Mouse (Mus musculus) layer of hippocampus, adult 9-10 months (tissue): ENCODE measurements at regions not wholly inside any gene's neighbourhood (a gene's known extent, or its start where the extent isn't known, plus 50 kb on each side); places are given as distances from the start of the nearest gene placed in this dataset.

Experiments used
- DNase-seq: peaks from one replicate; pipeline ENCODE4 v3.0.0; 2022; ENCODE audit warnings: low spot score

GRCm38 (mm10) chr10:44646615-44647014 is 118.3 kb upstream of the Prdm1 start:
- no peak for DNase-seq

GRCm38 (mm10) chr10:44641616-44642015 is 113.3 kb upstream of the Prdm1 start:
- no peak for DNase-seq

DNA sequence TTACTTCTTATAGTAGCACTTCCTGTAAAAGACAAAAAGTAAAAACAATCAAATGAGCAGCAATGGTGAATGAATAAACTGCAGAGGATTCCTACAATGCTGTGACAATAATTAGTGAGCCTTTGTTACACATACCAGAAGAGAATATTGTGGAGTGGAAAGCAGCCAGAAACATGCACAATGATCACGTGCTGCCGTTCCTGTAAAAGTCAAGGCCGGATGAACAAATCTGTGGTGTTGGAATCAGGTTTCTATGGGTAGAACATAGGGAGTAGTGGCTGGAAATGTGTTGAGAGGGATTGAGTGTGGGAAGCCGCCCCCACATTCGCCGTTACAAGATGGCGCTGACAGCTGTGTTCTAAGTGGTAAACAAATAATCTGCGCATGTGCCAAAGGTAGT is 112.3 kb upstream of the Prdm1 start:
- DNase-seq = no peak

DNA sequence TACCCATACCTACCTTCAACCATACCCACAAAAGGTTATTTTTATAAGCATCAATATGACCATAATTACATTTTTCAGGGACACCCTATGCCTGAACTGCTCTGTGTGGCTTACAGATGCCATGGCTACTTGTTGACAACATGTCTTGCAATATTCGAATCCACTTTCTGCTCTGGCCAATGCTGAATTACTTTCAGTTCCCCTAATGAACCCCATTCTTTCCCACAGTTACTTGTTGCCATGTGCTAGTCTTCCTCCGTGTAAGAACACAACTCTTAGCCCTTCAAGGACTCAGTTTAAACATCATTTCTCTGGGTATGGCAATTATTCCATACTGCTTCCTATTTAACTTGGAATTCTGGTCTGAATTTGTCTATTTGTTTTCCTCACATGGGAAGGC is 110.4 kb upstream of the Prdm1 start:
- DNase-seq = no peak

DNA sequence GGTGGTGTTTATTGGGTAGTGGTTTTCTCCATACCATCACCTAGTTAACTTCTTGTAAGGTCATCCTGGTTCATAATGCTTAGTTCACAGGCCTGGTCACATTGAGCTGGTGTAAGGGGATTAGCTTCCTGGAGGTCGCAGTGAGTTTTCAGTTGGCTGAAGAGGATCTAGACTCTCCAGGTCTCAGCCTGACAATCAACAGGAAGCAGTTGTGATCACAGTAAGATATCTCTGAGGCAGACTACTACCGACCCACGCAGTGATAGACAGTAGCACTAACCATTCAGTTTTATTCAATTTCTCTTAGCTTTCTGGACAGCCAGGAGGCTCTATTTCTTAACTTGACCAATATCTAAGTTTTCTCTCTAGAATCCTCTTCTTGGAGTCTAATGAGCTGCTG is 108.5 kb upstream of the Prdm1 start:
- no peak for DNase-seq

GRCm38 (mm10) chr10:44636061-44636460 is 107.8 kb upstream of the Prdm1 start:
- no peak for DNase-seq

DNA sequence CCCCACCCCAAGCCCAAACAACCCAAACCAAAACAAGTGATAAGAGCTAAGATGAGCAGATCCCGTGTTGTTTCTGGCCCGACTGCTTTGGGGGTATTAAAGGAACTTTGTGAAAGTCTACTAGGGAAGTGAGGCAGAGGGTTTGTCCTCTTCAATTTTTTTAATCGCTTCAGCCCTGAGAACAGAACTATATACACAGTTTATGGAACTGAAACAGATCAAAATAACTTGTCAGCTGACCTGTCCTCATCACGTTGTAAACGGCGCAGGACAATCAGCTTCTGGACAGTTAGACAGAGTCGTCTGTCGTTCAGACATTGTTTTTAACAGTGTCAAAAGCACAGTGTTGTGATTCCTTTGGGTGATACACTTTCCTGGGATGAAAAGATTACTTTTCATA is 103.3 kb upstream of the Prdm1 start:
- no peak for DNase-seq

DNA sequence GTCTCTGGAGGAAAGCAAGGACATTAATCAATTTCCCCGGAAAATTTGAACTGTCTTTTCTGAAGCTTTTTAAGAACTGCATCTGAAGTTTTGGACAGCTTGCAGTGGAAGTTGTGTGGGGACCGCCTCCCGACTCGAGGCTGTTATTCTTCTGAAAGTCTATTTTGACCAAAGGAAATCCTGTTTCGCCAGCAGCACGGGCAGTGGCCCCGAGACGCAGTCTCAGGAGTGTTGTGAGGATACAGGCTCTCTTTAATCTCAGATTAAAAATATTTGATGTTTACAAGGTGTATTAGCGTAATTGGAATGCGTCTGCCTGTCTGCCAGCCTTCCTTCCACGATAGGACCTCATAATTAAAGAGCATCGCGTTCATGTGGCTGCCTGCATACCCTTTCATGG is 102.2 kb upstream of the Prdm1 start:
- DNase-seq = no peak

DNA sequence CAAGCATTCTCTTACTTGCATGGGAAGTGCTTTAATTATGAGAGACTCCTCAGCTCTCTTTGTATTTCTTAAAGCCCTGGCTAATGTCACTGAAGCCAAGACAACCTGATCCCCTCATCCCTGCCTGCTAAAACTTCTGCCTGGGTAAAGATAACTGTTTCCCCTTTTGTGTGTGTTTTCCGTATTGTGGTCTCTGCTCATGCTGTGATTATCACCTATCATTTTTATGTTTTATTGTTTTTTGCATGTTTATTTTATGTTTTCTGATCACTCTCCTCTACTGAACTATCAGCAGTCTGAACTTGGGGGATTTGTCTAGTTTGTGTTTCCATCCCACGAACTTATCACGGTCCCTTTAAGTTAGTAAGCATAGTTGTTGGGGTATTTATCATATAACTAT is 100.1 kb upstream of the Prdm1 start:
- no peak for DNase-seq

- no peak for DNase-seq
These were observed 99.1 kb upstream of the Prdm1 start for GRCm38 (mm10) chr10:44627431-44627830.

DNA sequence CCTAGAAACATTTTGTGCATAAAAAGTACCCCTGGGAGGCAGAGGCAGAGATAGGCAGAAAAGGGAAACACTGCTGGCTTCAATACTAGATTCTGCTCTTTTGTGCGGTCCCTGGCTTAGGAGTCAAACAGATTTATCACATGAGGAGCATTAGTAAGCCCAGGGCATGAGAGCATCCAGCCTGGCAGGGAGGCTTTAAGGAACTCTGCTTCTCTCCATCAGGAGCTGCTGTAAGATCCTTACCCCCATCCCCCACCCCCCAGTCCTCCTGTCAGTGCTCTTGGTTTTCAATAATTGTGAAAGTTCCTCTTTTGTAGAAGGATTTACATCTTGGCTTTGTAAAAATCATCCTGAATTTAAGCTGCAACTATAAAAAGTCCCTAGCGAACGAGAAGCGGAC is 97.2 kb upstream of the Prdm1 start:
- no peak for DNase-seq

DNA sequence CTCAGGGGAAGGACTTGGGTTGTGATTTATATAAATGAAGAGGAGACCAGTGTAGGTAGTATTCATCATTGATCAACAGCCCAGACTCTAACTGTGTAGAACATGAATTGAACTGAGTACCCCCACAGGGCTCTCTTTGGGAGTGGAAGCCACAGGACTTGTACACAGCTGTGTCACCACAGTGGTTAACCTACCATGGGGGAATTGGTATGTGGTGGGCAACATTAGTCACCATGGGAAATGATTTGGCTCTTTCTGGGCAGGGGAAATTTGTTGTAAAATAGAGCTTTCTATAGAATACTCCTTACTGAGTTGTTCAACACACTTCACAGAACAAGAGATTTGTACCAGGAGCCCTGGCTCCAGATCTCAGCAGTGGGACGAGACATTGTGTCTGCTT is 87.3 kb upstream of the Prdm1 start:
- DNase-seq = no peak

GRCm38 (mm10) chr10:44612571-44612970 is 84.3 kb upstream of the Prdm1 start:
- DNase-seq = no peak

GRCm38 (mm10) chr10:44611399-44611798 is 83.1 kb upstream of the Prdm1 start:
- DNase-seq = no peak

- no peak for DNase-seq
These were observed 80.9 kb upstream of the Prdm1 start for GRCm38 (mm10) chr10:44609187-44609586.

DNA sequence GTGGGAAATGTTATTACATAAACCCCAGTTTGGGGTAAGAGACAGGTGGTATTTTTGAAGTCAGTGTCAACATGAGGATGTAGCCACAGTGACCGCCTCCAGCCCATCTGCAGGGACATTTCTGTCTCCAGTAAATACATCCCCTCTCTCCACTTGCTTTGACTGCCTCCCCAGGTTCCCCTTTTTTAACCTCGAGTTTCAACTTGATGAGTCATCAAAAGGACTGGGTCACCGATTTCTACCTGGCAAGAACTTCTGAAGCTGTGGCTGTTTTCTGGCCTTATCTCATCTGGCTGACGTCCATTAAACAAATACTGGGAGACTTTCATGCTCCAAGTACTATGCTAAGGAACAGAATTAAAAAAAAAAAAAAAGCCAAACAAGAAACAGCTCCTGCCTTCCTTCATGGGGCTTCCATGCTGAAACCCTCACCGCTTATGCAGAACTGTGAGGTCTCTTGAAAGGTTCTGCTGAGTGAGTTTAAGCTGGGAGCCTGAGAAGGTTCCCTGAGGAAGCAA is 79.1 kb upstream of the Prdm1 start:
- DNase-seq = no peak

- DNase-seq = no peak
These were observed 76.2 kb upstream of the Prdm1 start for GRCm38 (mm10) chr10:44604512-44604911.

GRCm38 (mm10) chr10:44603461-44603860 is 75.2 kb upstream of the Prdm1 start:
- no peak for DNase-seq

GRCm38 (mm10) chr10:44601550-44601949 is 73.2 kb upstream of the Prdm1 start:
- DNase-seq = no peak

DNA sequence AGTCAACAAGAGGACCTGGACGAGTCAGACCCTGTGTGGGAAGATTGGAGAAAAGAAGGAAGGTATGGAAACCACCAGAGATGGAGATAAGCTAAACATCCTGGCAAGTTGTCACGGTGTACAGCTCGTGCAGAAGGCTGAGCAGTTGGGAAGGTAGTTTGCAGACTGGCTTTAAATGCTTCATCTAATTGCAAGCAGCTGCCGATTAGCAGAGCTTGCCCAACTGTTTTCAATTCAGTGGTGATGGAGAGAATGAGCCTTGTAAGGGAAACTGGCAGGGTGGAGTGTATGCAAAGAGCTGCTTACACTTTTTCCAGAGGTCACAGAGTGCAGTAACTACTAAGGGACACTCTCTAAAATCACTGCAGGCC is 71.6 kb upstream of the Prdm1 start:
- no peak for DNase-seq

GRCm38 (mm10) chr10:44599331-44599963 is 71.1 kb upstream of the Prdm1 start:
- no peak for DNase-seq

DNA sequence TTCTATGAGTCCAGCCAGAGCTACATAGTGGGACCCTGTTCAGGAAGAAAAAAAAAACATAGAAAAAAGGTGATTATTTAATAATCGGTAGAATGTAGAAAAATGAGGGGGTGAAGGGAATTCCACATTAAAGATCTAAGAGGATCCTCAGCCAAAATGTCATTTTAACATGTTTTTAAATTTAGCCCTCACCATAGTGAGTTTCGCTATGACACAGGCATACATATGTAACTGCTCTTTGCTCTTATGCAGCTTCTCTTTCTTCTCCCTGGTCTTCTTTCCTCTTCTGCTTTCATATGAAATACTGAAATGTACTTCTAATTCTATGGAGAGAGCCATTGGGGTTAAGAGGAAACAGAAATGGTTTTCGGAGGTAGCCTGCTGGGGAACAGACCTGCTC is 70.3 kb upstream of the Prdm1 start:
- DNase-seq = no peak

DNA sequence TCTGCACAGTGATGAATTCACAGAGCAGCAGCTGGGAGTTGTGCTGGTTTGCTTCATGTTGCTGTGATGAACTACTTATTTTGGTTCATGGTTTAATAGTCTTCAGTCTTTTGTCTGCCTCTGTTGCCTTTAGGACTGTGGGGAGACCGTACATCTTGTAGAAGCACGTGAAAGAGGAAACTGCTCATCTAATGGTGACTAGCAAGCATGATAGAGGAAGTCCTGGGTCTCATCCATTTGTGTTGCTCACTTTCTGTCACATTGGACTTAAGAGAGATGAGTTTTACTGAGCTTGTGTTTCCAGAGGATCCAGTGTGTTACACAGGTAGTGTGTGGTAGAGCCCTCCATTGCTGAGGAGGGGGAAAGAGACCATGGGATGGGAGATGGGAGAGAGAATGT is 67.6 kb upstream of the Prdm1 start:
- no peak for DNase-seq

- DNase-seq = no peak
These were observed 61.5 kb upstream of the Prdm1 start for GRCm38 (mm10) chr10:44589842-44590241.

GRCm38 (mm10) chr10:44589352-44589751 is 61.1 kb upstream of the Prdm1 start:
- DNase-seq = no peak
